Mouse (Mus musculus): ENCODE measurements around the gene Poc1b. TPM values are rescaled to one million over a fixed set of nuclear protein-coding genes. Genes with fewer than 3 reads are reported as not detected.

Gene Poc1b
- total and polyA plus RNA-seq, 3 experiments, result 3.6 to 6.7 (median 4.1) TPM

- intact Hi-C loops (cut with DNase I), result loop anchor here (5.0 kb wide), 4 partner anchors 44 to 509 kb away; partner anchors contain the start of gene Atp2b1
- no peaks in the 10 kb centered on the region; the same call in 1 of the 2 replicates for H3K79me2 ChIP-seq (replicated peaks; ENCODE audit: control insufficient read depth, insufficient read depth, low read length)
- peak within 1 kb of the TSS; percentile 98 for H3K4me3 ChIP-seq
- no peaks in the 10 kb centered on the region for H3K27me3 ChIP-seq (ENCODE audit: control insufficient read depth, insufficient read depth, low read length)
- H3K27ac ChIP-seq, result peak within 1 kb of the TSS; percentile 89
- peak within 1 kb of the TSS; percentile 86 for H3K9ac ChIP-seq (ENCODE audit: low read depth, low read length)
- H3K4me1 ChIP-seq (ENCODE audit: control insufficient read depth, insufficient read depth, low read length), result peaks cover 5% of the 10 kb centered on the region
- peaks cover 2% of the 10 kb centered on the region; the same call in 1 of the 2 replicates for H3K36me3 ChIP-seq (ENCODE audit: control insufficient read depth, insufficient read depth, low read length)
- DNase-seq, result peak; percentile 84 to 88
- under 1% methylated on average over 22 of the region's 22 CpGs for WGBS
- TF ChIP-seq POLR2A (IDR thresholded peaks at IDR 0.05; ENCODE audit: insufficient read depth, low read depth, low read length) (peak; percentile 60), CTCF (IDR thresholded peaks at IDR 0.05) (peak; percentile 85), EP300 (IDR thresholded peaks at IDR 0.05; ENCODE audit: insufficient read depth, low read depth, low read length) (no peak)
Measured at GRCm38 (mm10) chr10:99107964-99108363, 1.1 kb downstream of the Poc1b start, which contains the start of gene Galnt4. Gene Galnt4 (plus strand): TSS chr10:99108159.

GRCm38 (mm10) chr10:99108431-99108982 is 1.7 kb downstream of the Poc1b start:
- WGBS, result 36% methylated on average over 12 of the region's 12 CpGs
- H3K36me3 ChIP-seq (ENCODE audit: control insufficient read depth, insufficient read depth, low read length), result peaks cover 2% of the 10 kb centered on the region; the same call in 1 of the 2 replicates
- H3K4me3 ChIP-seq, result peak overlapping the region; percentile 98
- intact Hi-C loops (cut with DNase I), result loop anchor here (5.0 kb wide), 4 partner anchors 44 to 509 kb away; partner anchors contain the start of gene Atp2b1
- peak overlapping the region; percentile 77 for H3K9ac ChIP-seq (ENCODE audit: low read depth, low read length)
- no peaks in the 10 kb centered on the region; the same call in 1 of the 2 replicates for H3K79me2 ChIP-seq (replicated peaks; ENCODE audit: control insufficient read depth, insufficient read depth, low read length)
- H3K27ac ChIP-seq, result peak overlapping the region; percentile 89
- H3K4me1 ChIP-seq (ENCODE audit: control insufficient read depth, insufficient read depth, low read length), result peaks cover 6% of the 10 kb centered on the region
- no peak for DNase-seq
- TF ChIP-seq POLR2A (IDR thresholded peaks at IDR 0.05; ENCODE audit: insufficient read depth, low read depth, low read length), result no peak
- no peak for TF ChIP-seq CTCF (IDR thresholded peaks at IDR 0.05)
- no peak for TF ChIP-seq EP300 (IDR thresholded peaks at IDR 0.05; ENCODE audit: insufficient read depth, low read depth, low read length)
- no peaks in the 10 kb centered on the region for H3K27me3 ChIP-seq (ENCODE audit: control insufficient read depth, insufficient read depth, low read length)

GRCm38 (mm10) chr10:99113533-99113932 is 6.7 kb downstream of the Poc1b start:
- H3K9ac ChIP-seq (ENCODE audit: low read depth, low read length), result no peak overlapping the region
- TF ChIP-seq EP300 (IDR thresholded peaks at IDR 0.05; ENCODE audit: insufficient read depth, low read depth, low read length) (no peak), POLR2A (IDR thresholded peaks at IDR 0.05; ENCODE audit: insufficient read depth, low read depth, low read length) (no peak), CTCF (IDR thresholded peaks at IDR 0.05) (no peak)
- intact Hi-C loops (cut with DNase I), result no loop called here
- H3K79me2 ChIP-seq (replicated peaks; ENCODE audit: control insufficient read depth, insufficient read depth, low read length), result peaks cover 2% of the 10 kb centered on the region
- no peaks in the 10 kb centered on the region for H3K36me3 ChIP-seq (ENCODE audit: control insufficient read depth, insufficient read depth, low read length)
- no peak overlapping the region for H3K4me3 ChIP-seq
- WGBS, result 41% methylated on average over 3 of the region's 3 CpGs
- DNase-seq, result no peak
- H3K27ac ChIP-seq, result no peak overlapping the region
- H3K4me1 ChIP-seq (ENCODE audit: control insufficient read depth, insufficient read depth, low read length), result peaks cover 7% of the 10 kb centered on the region
- no peaks in the 10 kb centered on the region for H3K27me3 ChIP-seq (ENCODE audit: control insufficient read depth, insufficient read depth, low read length)

GRCm38 (mm10) chr10:99114295-99114694 is 7.5 kb downstream of the Poc1b start:
- no peak for TF ChIP-seq EP300 (IDR thresholded peaks at IDR 0.05; ENCODE audit: insufficient read depth, low read depth, low read length)
- TF ChIP-seq CTCF (IDR thresholded peaks at IDR 0.05), result no peak
- TF ChIP-seq POLR2A (IDR thresholded peaks at IDR 0.05; ENCODE audit: insufficient read depth, low read depth, low read length), result no peak
- no peak overlapping the region for H3K27ac ChIP-seq
- no peaks in the 10 kb centered on the region for H3K27me3 ChIP-seq (ENCODE audit: control insufficient read depth, insufficient read depth, low read length)
- WGBS, result 91% methylated on average over 8 of the region's 8 CpGs
- intact Hi-C loops (cut with DNase I), result no loop called here
- H3K9ac ChIP-seq (ENCODE audit: low read depth, low read length), result no peak overlapping the region
- H3K4me3 ChIP-seq, result no peak overlapping the region
- no peaks in the 10 kb centered on the region for H3K36me3 ChIP-seq (ENCODE audit: control insufficient read depth, insufficient read depth, low read length)
- H3K79me2 ChIP-seq (replicated peaks; ENCODE audit: control insufficient read depth, insufficient read depth, low read length), result peaks cover 2% of the 10 kb centered on the region
- H3K4me1 ChIP-seq (ENCODE audit: control insufficient read depth, insufficient read depth, low read length), result 0 out of 2 replicates have a peak, but pooled peaks cover 2% of the 10 kb centered on the region
- no peak for DNase-seq

- H3K4me1 ChIP-seq (ENCODE audit: control insufficient read depth, insufficient read depth, low read length), result 0 out of 2 replicates have a peak, but pooled peaks cover 2% of the 10 kb centered on the region
- H3K4me3 ChIP-seq, result no peak overlapping the region
- H3K79me2 ChIP-seq (replicated peaks; ENCODE audit: control insufficient read depth, insufficient read depth, low read length), result peaks cover 2% of the 10 kb centered on the region; the same call in 1 of the 2 replicates
- no peak for TF ChIP-seq EP300 (IDR thresholded peaks at IDR 0.05; ENCODE audit: insufficient read depth, low read depth, low read length)
- no peak for TF ChIP-seq CTCF (IDR thresholded peaks at IDR 0.05)
- no peak for TF ChIP-seq POLR2A (IDR thresholded peaks at IDR 0.05; ENCODE audit: insufficient read depth, low read depth, low read length)
- DNase-seq, result no peak
- H3K9ac ChIP-seq (ENCODE audit: low read depth, low read length), result no peak overlapping the region
- intact Hi-C loops (cut with DNase I), result no loop called here
- H3K27ac ChIP-seq, result no peak overlapping the region
- no peaks in the 10 kb centered on the region for H3K27me3 ChIP-seq (ENCODE audit: control insufficient read depth, insufficient read depth, low read length)
- no peaks in the 10 kb centered on the region for H3K36me3 ChIP-seq (ENCODE audit: control insufficient read depth, insufficient read depth, low read length)
- 57% methylated on average over 18 of the region's 18 CpGs for WGBS
Measured at GRCm38 (mm10) chr10:99115471-99116236, 8.8 kb downstream of the Poc1b start.
